Mouse (Mus musculus) cortical plate, adult 2 months (tissue): ENCODE data around the gene Psg17.
"Not testable (repeated sequence)": the region's sequence is repeated elsewhere in the genome, so short reads cannot be mapped to it uniquely, and the experiment has no call there.

ENCODE experiments used
- CTCF ChIP-seq: fragments of 200-500 bp; IDR thresholded peaks from 2 replicates; pipeline ENCODE4 v1.5.1; 2011; ENCODE audit warnings: mild to moderate bottlenecking, control low read depth, low read length; ENCODE audit not compliant: insufficient read depth; ENCODE audit errors: extremely low read depth
- POLR2A ChIP-seq: fragments of 200-500 bp; IDR thresholded peaks from 2 replicates; pipeline ENCODE4 v1.6.1; 2011; ENCODE audit warnings: mild to moderate bottlenecking, low read length, control low read depth; ENCODE audit not compliant: insufficient read depth; ENCODE audit errors: extremely low read depth

DNA sequence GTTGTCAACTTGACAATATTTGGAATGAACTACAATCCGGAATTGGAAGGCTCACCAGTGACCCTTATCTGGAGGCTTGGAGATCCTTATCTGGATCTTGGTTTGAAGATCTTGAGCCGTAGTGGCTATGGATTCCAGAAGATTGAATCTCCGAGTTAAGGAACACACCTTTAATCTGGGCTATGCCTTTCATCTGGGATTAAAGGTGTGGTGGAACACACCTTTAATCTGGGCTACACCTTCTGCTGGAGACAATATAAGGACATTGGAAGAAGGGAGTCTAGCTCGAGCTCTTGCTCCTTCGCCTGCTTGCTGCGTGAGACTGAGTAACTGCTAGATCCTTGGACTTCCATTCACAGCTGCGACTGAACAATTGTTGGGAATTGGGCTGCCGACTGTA is 49.6 kb upstream of the Psg17 start, which contains the start of gene Pglyrp1:
- not testable (repeated sequence) for TF ChIP-seq POLR2A, CTCF
